Comparison of ENCODE assay signal across 9 mouse cellular contexts in the genomic region with DNA sequence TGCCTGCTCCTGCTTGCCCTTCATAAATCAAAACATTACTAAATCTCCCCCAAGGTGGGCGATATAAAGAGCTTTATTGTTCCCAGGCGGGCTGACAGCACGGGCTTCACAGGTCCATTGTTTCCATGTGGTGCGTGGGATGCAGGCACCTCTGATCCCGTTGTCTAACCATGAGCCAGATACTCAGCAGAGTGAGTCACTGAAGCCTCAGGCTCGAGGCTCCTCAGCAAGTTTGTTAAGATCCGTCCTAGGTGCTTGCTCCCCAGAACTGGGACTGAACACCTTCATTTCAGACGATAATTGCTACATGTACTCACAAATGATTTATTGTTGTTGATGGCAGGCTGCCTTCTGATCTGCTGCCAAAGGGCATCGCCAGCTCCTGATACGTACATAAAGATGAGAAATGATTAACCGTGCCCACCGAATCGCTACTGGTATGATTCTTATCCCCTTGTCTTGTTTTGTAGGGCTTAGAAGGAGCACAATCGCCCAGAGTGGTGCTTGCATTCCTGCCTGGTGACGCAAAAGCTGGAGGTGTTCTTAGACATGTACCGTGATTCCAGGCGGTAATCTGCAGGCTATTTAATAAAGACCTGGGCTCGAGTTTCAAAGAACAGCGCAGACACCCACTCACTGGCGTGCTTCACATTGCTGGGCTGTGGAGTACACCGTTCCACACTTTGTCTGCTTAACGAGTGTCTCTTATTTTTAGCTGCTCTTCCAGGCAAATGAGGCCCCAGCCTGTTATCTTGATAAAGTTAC.
DNase-seq lines count a peak whose midpoint lies in the region; ATAC-seq lines count a peak whose summit lies in the region.
"Had no signal": no experiment of that assay in that cellular context is flagged by ENCODE, and none has a peak within 500 bp of the region (broad histone marks: within the 10 kb centered on the region; RNA-seq: fewer than 3 reads in every experiment).

No protein-coding gene starts in this region.

- no peaks in the 10 kb centered on the region for H3K27me3 ChIP-seq in heart, embryonic 11.5 days (ENCODE audit: control insufficient read depth, insufficient read depth, low read length)
- no peaks in the 10 kb centered on the region for H3K27me3 ChIP-seq in liver, embryonic 12.5 days (replicated peaks)
- H3K27me3 ChIP-seq: CH12.LX had no signal

- peak; percentile 53; the same call in 1 of the 2 replicates for ATAC-seq in heart, embryonic 11.5 days (replicated peaks; ENCODE audit: insufficient number of reproducible peaks, low FRiP score, low TSS enrichment)
- no peak for ATAC-seq in liver, embryonic 12.5 days

- peak overlapping the region; percentile 82 for H3K27ac ChIP-seq in heart, embryonic 11.5 days (ENCODE audit: low read depth, low read length)
- no peak overlapping the region for H3K27ac ChIP-seq in liver, embryonic 12.5 days

- no peak overlapping the region for H3K9ac ChIP-seq in heart, embryonic 11.5 days (ENCODE audit: low read depth, low read length)
- no peak overlapping the region for H3K9ac ChIP-seq in liver, embryonic 12.5 days

- DNase-seq in heart, adult 18-20 months: peak; percentile 17
- DNase-seq in heart, postnatal 25 days (ENCODE audit: low spot score): no peak
- DNase-seq in kidney, postnatal 4 days: peak; percentile 16 to 52
- peak; percentile 27 to 31 for DNase-seq in right cerebral cortex, postnatal 10 days (ENCODE audit: low spot score in 2 of 2)
- no peak for DNase-seq in spleen, adult 18-20 months
- DNase-seq in gastrocnemius, postnatal 14 days: no peak

- peaks cover 14% of the 10 kb centered on the region; the same call in 1 of the 2 replicates for H3K4me1 ChIP-seq in heart, embryonic 11.5 days (ENCODE audit: control insufficient read depth, insufficient read depth, low read length)
- no peaks in the 10 kb centered on the region for H3K4me1 ChIP-seq in liver, embryonic 12.5 days

- no peaks in the 10 kb centered on the region for H3K36me3 ChIP-seq in heart, embryonic 11.5 days (ENCODE audit: control insufficient read depth, insufficient read depth, low read length)
- no peaks in the 10 kb centered on the region for H3K36me3 ChIP-seq in liver, embryonic 12.5 days

- H3K4me2 ChIP-seq in heart, embryonic 11.5 days: peak overlapping the region; percentile 45
- no peak overlapping the region for H3K4me2 ChIP-seq in liver, embryonic 12.5 days

- intact Hi-C loops in heart, postnatal 25 days (cut with DNase I): no loop called here
- intact Hi-C loops in gastrocnemius, postnatal 14 days (cut with DNase I; ENCODE audit: low total_unique reads): no loop called here

- H3K4me3 ChIP-seq in heart, embryonic 11.5 days (ENCODE audit: low read depth, low read length): no peak overlapping the region
- H3K4me3 ChIP-seq in liver, embryonic 12.5 days: no peak overlapping the region

- H3K9me3 ChIP-seq in heart, embryonic 11.5 days (replicated peaks; ENCODE audit: control insufficient read depth, low read length): no peaks in the 10 kb centered on the region
- H3K9me3 ChIP-seq in liver, embryonic 12.5 days (replicated peaks): no peaks in the 10 kb centered on the region

- WGBS in heart, embryonic 11.5 days (ENCODE audit: insufficient replicate concordance): 46% methylated on average over 22 of the region's 22 CpGs
- 64% methylated on average over 22 of the region's 22 CpGs for WGBS in liver, embryonic 12.5 days (ENCODE audit: insufficient replicate concordance)

Comparison
In these comparisons a context has a peak if more than half of its experiments do, and no peak if none do; other contexts are left out.
1. DNase-seq: peak in heart, adult 18-20 months (2 of 2), kidney, postnatal 4 days (2 of 2) and right cerebral cortex, postnatal 10 days (2 of 2); none in heart, postnatal 25 days (single experiment), spleen, adult 18-20 months (0 of 2) and gastrocnemius, postnatal 14 days (single experiment).